Mouse (Mus musculus): ENCODE data around the gene Eapp.
"Not testable (repeated sequence)": the region's sequence is repeated elsewhere in the genome, so short reads cannot be mapped to it uniquely, and the experiment has no call there.

Eapp gene

GRCm38 (mm10) chr12:54695511-54696241 is at the start of gene Eapp:
Gene Eapp, minus strand, starts transcription at chr12:54695897.
- DNase-seq (ENCODE audit: extremely low spot score): peak; percentile 94

GRCm38 (mm10) chr12:54738661-54739243 is 43.1 kb upstream of the Eapp start:
- not testable (repeated sequence) for DNase-seq (ENCODE audit: extremely low spot score)

- not testable (repeated sequence) for DNase-seq (ENCODE audit: extremely low spot score)
Measured at GRCm38 (mm10) chr12:54737891-54738660, 42.4 kb upstream of the Eapp start.

- not testable (repeated sequence) for DNase-seq (ENCODE audit: extremely low spot score)
Measured at GRCm38 (mm10) chr12:54734307-54735131, 38.8 kb upstream of the Eapp start.

GRCm38 (mm10) chr12:54729140-54730059 is 33.7 kb upstream of the Eapp start:
- not testable (repeated sequence) for DNase-seq (ENCODE audit: extremely low spot score)

GRCm38 (mm10) chr12:54718871-54719786 is 23.4 kb upstream of the Eapp start:
- not testable (repeated sequence) for DNase-seq (ENCODE audit: extremely low spot score)

- not testable (repeated sequence) for DNase-seq (ENCODE audit: extremely low spot score)
Measured at GRCm38 (mm10) chr12:54717516-54717915, 21.8 kb upstream of the Eapp start.

- not testable (repeated sequence) for DNase-seq (ENCODE audit: extremely low spot score)
Measured at GRCm38 (mm10) chr12:54713822-54714626, 18.3 kb upstream of the Eapp start.

GRCm38 (mm10) chr12:54710494-54710879 is 14.8 kb upstream of the Eapp start:
- not testable (repeated sequence) for DNase-seq (ENCODE audit: extremely low spot score)

GRCm38 (mm10) chr12:54709691-54710493 is 14.2 kb upstream of the Eapp start:
- DNase-seq (ENCODE audit: extremely low spot score): not testable (repeated sequence)

- DNase-seq (ENCODE audit: extremely low spot score): no peak
Measured at GRCm38 (mm10) chr12:54699394-54699793, 3.7 kb upstream of the Eapp start.

GRCm38 (mm10) chr12:54697791-54698250 is 2.1 kb upstream of the Eapp start:
- DNase-seq (ENCODE audit: extremely low spot score): no peak

GRCm38 (mm10) chr12:54697003-54697597 is 1.4 kb upstream of the Eapp start:
- DNase-seq (ENCODE audit: extremely low spot score): peak; percentile 53

- DNase-seq (ENCODE audit: extremely low spot score): peak; percentile 95
Measured at GRCm38 (mm10) chr12:54696242-54697002, 725 bp upstream of the Eapp start.

GRCm38 (mm10) chr12:54694847-54695510 is 718 bp downstream of the Eapp start:
- no peak for DNase-seq (ENCODE audit: extremely low spot score)

- DNase-seq (ENCODE audit: extremely low spot score): no peak
Measured at GRCm38 (mm10) chr12:54689082-54689481, 6.6 kb downstream of the Eapp start.

Measured in embryo, embryonic 9.5 days (tissue).